Mouse (Mus musculus) spleen, adult 2 months (tissue): ENCODE data around the gene Fzd4. TPM values are rescaled to one million over a fixed set of nuclear protein-coding genes. Genes with fewer than 3 reads are reported as not detected.

Experiments
- DNase-seq, 2 experiments: peaks; one replicate each; pipeline versions ENCODE4 v3.0.0 to v3.0.0-alpha.2; 2012 to 2021; ENCODE audit warnings: low spot score in 2 of 2, low read depth in 1 of 2
- H3K27ac ChIP-seq: fragments of 200-500 bp; 2 replicates; pipeline ENCODE4 v1.5.1; 2012; ENCODE audit warnings: low read length, inconsistent platforms; ENCODE audit not compliant: insufficient read depth
- H3K27me3 ChIP-seq: fragments of 200-500 bp; 2 replicates; pipeline ENCODE4 v1.6.1; 2012; ENCODE audit warnings: mild to moderate bottlenecking, moderate library complexity, low read length, inconsistent platforms; ENCODE audit not compliant: control insufficient read depth, insufficient read depth
- H3K36me3 ChIP-seq: fragments of 200-500 bp; 2 replicates; pipeline ENCODE4 v1.6.1; 2012; ENCODE audit warnings: mild to moderate bottlenecking, low read length, inconsistent platforms; ENCODE audit not compliant: control insufficient read depth, insufficient read depth
- H3K4me1 ChIP-seq: fragments of 200-500 bp; 2 replicates; pipeline ENCODE4 v1.6.1; 2011; ENCODE audit warnings: inconsistent platforms; ENCODE audit not compliant: control insufficient read depth, insufficient read depth, insufficient read length
- H3K4me3 ChIP-seq: fragments of 200-500 bp; 2 replicates; pipeline ENCODE4 v1.5.1; 2011; ENCODE audit warnings: mild to moderate bottlenecking, inconsistent platforms; ENCODE audit not compliant: insufficient read depth, insufficient read length; ENCODE audit errors: extremely low read depth
- CTCF ChIP-seq: fragments of 200-500 bp; IDR thresholded peaks from 2 replicates; pipeline ENCODE4 v1.5.1; 2011; ENCODE audit warnings: mild to moderate bottlenecking, inconsistent platforms; ENCODE audit not compliant: insufficient read depth, insufficient read length, insufficient replicate concordance; ENCODE audit errors: extremely low read depth
- POLR2A ChIP-seq: fragments of 200-500 bp; IDR thresholded peaks from 2 replicates; pipeline ENCODE4 v1.6.1; 2011; ENCODE audit warnings: low read depth, low read length, inconsistent platforms
- WGBS: fragments of 180-500 bp; shearing (Covaris S2); methylation state at CpG from one replicate; pipeline ENCODE4 v1.1.7; 2018; 5-methylcytosine and 5-hydroxymethylcytosine counted together
- polyA plus RNA-seq: library from polyadenylated mRNA; depleted of rRNA; stranded (reverse); fragments of >200 nt; gene quantifications from 2 replicates; pipeline ENCODE4 v1.2.3, GENCODE M21; 2012

Gene Fzd4
- polyA plus RNA-seq, 1 experiment = 1.9 TPM

DNA sequence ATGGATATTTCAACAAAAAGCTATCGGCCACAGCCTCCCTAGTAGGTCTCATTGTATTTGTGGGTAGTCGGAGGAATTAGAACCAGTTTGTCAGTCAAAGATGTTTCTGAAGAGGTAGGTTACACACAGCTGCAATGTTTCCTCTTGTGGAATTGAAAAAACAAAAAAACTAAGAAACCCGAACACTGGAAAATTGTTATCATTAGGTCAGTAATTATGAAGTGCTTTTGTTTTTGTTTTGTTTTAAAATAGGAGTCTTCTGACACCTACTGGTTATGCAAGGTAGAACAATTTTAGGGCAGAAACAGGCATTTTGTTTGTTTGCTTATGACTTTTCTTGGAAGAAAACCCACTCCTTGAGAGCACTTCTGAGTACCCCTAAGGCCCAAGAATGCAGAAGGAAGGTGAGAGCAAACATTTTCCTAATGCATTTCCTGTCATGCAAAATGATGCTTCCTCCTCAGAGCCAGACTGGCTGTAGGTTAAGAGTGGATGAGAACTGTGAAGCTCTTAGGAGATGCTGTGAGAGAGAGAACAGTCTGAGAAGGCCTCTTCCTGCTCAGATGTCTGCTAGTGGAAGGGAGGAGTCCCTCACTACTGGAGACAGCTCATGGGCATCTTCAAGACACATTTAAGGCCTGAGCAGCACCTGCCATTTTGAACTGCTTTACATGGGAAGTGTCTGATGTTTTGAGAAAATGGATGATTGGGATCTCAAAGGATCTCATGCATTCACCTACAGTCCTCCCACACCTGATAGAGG is 14.9 kb downstream of the Fzd4 start:
- no peak for DNase-seq
- H3K4me1 ChIP-seq = no peaks in the 10 kb centered on the region
- H3K27me3 ChIP-seq = no peaks in the 10 kb centered on the region
- H3K36me3 ChIP-seq = no peaks in the 10 kb centered on the region
- peak overlapping the region; percentile 15; the same call in 1 of the 2 replicates for H3K4me3 ChIP-seq
- WGBS = 41% methylated on average over 3 of the region's 3 CpGs
- no peak overlapping the region for H3K27ac ChIP-seq
- TF ChIP-seq POLR2A (no peak), CTCF (no peak)

GRCm38 (mm10) chr7:89421294-89421693 is 17.1 kb downstream of the Fzd4 start:
- H3K36me3 ChIP-seq = no peaks in the 10 kb centered on the region
- no peak overlapping the region for H3K4me3 ChIP-seq
- H3K27me3 ChIP-seq = no peaks in the 10 kb centered on the region
- WGBS = 94% methylated on average over 5 of the region's 5 CpGs
- no peaks in the 10 kb centered on the region for H3K4me1 ChIP-seq
- DNase-seq = no peak
- TF ChIP-seq CTCF = no peak
- TF ChIP-seq POLR2A = no peak
- H3K27ac ChIP-seq = no peak overlapping the region

GRCm38 (mm10) chr7:89422650-89423049 is 18.5 kb downstream of the Fzd4 start:
- DNase-seq = no peak
- Histone ChIP-seq H3K27ac (no peak overlapping the region), H3K4me3 (no peak overlapping the region), H3K4me1 (no peaks in the 10 kb centered on the region), H3K36me3 (no peaks in the 10 kb centered on the region), H3K27me3 (no peaks in the 10 kb centered on the region)
- WGBS = 82% methylated on average over 8 of the region's 8 CpGs
- no peak for TF ChIP-seq POLR2A
- TF ChIP-seq CTCF = no peak

DNA sequence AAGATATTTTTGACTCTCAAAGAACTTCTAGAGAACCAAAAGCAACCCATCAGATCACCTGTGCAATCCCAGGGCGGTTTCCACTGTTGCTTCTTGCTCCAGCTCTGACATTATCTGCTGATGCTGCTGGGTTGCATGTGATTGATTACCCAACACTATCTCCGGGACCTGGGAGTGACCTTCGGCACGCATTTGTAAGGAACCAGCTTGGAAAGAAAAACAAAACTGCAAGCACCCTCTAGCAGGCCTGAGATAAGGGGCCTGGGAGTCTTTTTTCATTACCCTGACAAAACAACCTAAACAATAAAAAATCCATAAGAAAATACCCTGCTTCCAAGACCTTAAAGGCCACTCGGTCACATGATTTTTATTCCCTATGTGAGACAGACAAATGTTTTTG is 19.0 kb downstream of the Fzd4 start:
- Histone ChIP-seq H3K27ac (no peak overlapping the region), H3K36me3 (no peaks in the 10 kb centered on the region), H3K4me1 (no peaks in the 10 kb centered on the region), H3K4me3 (no peak overlapping the region), H3K27me3 (no peaks in the 10 kb centered on the region)
- no peak for DNase-seq
- WGBS = 80% methylated on average over 5 of the region's 5 CpGs
- TF ChIP-seq POLR2A (no peak), CTCF (no peak)

GRCm38 (mm10) chr7:89423688-89424255 is 19.6 kb downstream of the Fzd4 start:
- WGBS = 85% methylated on average over 8 of the region's 8 CpGs
- H3K27ac ChIP-seq = no peak overlapping the region

DNA sequence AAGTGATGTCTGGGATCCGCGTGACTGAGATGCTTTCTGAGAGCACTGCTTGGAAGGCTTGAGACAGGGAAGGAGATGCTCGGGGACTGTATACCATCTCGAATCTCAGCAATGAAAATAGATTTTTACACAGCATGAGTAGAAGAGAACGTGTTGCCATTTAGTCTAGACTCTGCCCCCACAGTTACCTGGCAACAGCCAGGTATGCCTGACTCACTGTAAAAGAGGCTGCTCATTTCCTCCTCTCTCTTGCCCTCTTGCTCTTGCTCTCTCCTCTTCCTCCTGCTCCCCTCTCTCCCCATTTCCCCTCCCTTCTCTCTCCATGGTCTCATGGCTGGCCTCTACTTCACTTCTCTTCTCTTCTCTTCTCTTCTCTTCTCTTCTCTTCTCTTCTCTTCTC is 20.5 kb downstream of the Fzd4 start:
- H3K27me3 ChIP-seq = no peaks in the 10 kb centered on the region
- WGBS = 80% methylated on average over 5 of the region's 5 CpGs
- H3K27ac ChIP-seq = no peak overlapping the region
- no peaks in the 10 kb centered on the region for H3K36me3 ChIP-seq
- H3K4me1 ChIP-seq = no peaks in the 10 kb centered on the region
- DNase-seq = no peak
- TF ChIP-seq CTCF = no peak
- TF ChIP-seq POLR2A = no peak
- H3K4me3 ChIP-seq = no peak overlapping the region

More at GRCm38 (mm10) chr7:89423688-89424255, 19.6 kb downstream of the Fzd4 start:
- H3K36me3 ChIP-seq = no peaks in the 10 kb centered on the region
- no peak overlapping the region for H3K4me3 ChIP-seq
- no peaks in the 10 kb centered on the region for H3K4me1 ChIP-seq
- TF ChIP-seq POLR2A (no peak), CTCF (no peak)
- no peak for DNase-seq
- no peaks in the 10 kb centered on the region for H3K27me3 ChIP-seq

DNA sequence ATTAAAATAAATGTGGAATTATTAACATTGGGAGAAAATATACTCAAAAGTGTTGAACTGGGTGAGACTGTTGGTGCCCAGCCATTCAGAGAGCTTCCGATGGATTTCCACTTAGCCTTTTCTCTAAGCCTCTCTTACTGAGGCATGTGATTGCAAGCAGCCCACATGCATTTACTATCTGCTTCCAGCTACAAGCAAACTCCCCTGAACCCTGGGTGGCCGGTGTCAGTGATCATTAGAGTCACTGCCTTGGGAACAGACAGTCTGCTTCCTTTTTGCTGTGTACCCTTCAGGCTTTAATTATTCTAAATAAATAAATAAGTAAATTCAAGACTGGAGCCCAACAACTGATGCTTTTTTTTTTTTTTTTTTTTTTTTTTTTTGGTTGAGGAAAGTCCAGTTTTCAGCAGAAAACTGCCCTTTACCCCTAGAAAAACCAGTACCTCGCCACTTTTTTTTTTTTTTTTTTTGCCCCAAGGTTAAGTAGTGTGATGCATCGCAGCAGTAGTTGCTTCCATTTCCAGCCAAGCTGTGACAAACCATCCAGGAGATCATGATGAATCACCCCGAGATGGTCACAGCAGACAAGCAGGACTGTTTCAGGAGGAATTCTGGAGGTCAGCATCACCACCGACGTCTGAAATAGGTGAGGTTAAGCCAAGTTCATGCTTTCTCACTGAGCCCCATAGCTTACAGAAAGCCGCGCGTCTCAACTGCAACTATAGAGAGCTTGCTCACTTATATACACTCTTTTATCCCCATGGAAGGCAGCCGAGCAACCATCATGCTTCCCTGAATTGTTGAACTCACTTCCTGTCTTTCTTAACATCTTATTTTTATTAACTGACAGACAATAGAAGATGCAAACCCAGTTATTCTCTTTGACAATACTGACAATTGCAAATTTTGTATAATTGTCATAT is 21.9 kb downstream of the Fzd4 start:
- Histone ChIP-seq H3K4me1 (no peaks in the 10 kb centered on the region), H3K36me3 (no peaks in the 10 kb centered on the region), H3K27ac (no peak overlapping the region), H3K4me3 (no peak overlapping the region), H3K27me3 (no peaks in the 10 kb centered on the region)
- no peak for DNase-seq
- no peak for TF ChIP-seq POLR2A
- no peak for TF ChIP-seq CTCF
- 71% methylated on average over 11 of the region's 11 CpGs for WGBS
